Mouse (Mus musculus): ENCODE data around the gene Raet1e.
"Not testable (repeated sequence)": the region's sequence is repeated elsewhere in the genome, so short reads cannot be mapped to it uniquely, and the experiment has no call there.

Gene Raet1e

DNA sequence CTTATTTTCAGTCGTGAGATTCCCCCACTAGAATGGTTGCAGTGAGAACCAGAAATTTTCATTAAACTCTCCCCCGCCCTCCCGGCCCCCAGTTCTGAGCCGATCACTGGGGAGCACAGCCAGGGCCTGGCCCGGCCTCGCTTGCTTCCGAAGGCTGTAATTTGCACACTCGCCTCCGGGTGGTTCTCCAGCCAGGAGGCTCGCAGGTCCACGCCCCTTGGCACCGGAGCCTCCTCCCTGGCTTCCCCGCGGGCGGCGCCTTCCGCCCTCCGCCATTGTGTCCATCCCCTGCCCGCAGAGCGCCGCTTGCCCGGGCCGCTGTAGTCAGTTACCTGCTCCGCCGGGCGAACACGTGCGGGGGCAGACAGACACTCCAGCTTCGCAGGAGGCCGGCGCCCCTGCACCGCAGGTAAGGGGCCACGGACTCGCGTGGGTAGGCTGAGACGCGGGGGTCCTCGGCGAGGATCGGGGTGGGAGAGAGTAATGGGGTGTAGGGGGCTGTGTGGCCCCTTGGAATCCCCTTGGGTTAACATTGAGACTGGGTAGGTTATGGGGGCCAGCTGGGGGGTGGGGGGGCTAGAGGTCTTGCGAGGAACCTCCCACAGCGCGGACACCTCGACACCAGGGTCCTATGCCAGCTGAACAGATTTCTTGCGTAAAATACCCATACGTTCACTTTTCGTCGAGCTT, at the start of gene Raet1e, which contains the start of gene H60b:
Gene Raet1e, plus strand, starts transcription at position 260 of the 690 bp plus-strand sequence.
Gene H60b, plus strand, starts transcription at position 277 of the 690 bp plus-strand sequence.
- DNase-seq (ENCODE audit: low read depth, low spot score): not testable (repeated sequence)

DNA sequence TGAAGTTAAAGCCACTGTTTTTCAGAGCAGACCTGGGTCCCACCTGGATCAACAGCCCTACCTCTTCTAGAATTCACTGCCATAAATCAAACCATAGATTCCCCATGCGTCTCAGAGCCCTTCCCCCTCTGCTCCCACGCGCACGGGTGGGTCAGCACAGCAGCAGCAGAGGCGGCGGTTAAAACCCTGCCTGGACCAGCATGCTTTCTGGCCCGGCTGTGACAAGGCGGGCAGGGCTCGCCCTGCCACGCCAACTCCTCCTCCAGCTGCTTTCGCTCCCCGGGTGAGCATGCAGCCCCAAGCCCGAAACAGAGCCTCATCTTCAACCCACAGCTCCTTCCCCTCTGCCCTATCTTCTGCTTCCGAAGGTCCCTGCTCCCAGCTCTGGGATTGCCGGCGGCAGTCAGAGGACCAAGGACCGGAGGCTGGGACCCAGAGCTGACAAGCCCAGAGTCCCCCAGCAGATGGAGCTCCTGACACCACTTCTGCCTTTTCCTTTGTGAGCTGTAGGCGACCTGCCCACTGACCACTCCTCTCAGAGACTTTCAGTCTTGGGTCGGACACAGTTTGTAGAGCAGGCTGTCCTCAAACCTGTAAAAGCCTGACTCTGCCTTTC, 17.6 kb upstream of the Raet1e start:
- no peak for DNase-seq (ENCODE audit: low read depth, low spot score)

DNA sequence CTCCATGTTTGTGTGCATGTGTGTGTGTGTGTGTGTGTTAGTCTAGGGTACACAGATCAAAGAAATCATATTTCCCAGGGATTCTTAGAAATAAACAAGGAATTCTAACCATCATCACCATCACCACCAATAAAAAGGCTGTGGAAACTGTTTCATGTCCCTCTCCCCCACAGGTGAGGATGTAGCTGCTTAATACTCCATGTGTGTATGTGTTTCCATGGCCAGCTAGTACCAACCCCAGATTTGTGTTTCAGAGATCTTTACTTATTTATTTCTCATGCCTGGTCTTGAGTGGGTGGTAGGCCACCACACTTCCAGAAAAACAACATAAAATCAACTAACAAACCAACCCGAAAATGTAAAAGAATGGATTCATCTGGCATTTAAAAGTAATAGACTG, 16.2 kb upstream of the Raet1e start:
- not testable (repeated sequence) for DNase-seq (ENCODE audit: low read depth, low spot score)

DNA sequence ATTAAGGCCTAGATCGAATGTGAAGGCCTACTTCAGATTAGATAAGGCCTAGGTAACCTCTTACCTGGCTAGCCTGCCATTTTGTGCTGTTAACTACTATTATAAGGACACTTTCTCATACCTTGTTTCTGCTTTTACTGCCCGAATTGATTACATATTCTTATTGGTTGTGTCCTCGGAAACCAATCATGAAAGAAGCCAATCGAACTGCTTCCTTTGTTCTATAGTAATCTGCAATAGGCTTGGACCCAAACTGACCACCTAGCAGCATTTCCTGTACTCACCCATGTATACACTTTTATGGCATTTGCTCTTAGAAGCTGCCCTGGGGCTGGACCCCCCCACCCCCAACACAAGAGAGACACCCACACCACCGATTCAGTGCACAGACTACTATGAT, 15.4 kb upstream of the Raet1e start:
- no peak for DNase-seq (ENCODE audit: low read depth, low spot score)

DNA sequence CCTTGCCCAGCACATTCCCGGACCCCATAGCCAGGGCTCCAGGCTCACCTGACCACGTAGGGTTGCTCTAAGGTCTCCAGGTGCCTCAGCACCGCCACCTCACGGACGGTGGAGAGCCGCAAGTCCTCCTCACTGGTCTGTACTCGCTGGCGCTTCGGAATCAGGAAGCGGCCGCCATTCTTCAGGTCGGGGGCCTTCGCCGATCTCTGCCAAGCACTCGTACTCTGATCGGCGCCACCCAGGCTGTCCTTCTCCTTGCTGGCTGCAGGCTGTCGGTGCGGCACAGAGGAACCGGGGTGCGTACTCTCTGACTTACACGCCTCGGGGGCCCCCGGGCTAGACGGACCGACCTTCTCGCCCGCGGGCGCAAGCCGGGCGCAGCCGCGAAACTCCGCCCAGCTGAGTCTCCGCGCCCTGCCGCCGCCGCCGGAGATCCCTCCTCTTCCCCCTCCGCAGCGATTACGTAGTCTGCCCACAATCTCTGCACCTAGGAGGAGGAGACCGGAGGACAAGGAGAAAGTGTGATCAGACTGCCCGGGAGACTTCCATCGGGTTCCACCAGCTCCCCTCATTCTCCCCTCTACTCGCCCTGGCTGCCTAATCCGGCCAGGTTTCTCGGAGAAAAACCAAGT, 9.8 kb upstream of the Raet1e start:
- DNase-seq (ENCODE audit: low read depth, low spot score): no peak

DNA sequence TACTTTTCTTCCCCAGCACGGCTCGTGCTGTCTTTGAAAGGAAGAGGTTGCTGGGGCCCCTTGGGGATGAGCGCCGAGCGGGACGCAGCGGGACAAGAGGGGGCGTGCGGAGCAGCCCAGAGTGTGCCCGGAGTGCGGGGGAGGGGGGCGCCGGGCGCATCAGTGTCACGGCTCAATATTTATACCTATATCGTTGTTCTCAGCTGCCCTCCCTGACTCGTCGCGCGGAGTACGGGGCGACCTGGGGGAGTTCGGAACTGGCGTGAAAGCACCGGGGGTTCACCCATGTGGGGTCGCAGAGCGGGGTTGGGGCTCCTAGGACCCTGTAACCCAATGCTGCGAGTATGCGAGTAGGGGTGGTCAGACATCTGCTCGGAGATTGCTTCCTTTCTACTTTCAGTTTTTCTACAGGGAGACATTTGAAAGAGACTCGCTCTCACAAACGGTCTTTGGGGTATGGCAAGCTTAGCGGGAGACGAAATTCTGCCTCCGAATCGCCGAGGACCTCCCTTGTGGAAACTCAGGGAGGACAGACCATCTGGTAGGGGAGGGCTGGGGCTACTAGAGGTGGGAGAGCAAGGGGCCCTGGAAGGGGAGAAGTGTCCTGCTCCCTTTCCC, 9.2 kb upstream of the Raet1e start, which contains the start of gene E030030I06Rik:
Gene E030030I06Rik, minus strand, starts transcription at position 198 of the 618 bp plus-strand sequence.
- DNase-seq (ENCODE audit: low read depth, low spot score): no peak

DNA sequence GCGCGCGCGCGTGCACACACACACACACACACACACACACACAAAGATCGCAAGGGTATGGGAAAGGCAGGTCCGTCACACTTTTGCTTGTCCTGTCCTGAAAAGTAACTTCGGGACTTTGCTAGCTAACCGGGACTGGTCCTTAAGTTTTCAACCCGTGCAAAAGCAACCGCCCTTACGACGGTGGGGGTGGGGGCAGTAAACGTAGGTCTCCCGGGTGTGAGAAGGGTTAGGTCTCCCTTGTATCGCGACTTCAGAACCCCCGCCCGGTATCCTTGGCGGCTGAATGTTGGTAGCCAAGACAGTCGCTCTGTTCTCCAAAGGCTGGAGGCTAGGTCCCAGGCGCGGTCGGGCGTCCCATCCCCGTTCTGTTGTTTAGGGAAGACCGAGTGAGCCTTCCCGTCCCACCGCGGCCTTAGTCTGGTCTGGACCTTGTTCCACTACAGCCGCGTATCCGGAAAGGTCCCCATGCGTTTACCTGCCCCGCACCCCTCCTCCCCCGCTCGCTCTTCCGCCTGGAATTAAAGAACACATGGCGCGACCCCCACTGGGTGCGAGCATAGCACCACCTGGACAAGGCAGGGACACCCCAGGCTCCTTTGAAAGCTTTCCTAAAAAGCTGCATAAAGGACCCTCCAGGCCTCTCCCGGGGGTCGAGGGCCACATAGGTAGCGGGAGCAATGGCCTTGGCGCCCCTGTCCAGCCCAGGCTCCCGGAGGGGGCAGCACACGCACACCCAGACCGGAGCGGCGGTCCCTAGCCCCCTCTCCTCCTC, 8.5 kb upstream of the Raet1e start:
- no peak for DNase-seq (ENCODE audit: low read depth, low spot score)

DNA sequence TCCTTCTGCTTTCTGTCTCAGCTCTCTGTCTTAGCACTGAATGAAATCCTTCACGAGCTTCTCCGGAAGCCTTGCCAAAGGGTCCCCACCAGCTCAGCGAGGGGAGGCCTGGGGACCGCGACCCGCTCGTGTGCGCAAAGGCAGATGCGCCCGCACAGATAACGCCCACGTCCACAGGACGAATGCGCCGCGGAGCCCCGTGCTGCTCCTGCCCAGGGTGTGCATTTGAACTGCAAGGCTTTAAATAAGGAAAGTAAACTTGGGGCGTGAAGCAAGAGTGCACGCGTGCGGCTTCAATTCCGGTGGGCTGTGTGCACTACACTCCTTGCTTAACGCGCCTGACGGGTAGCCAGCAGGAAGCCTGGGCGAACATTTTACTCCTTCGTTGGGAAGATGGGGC, 7.8 kb upstream of the Raet1e start:
- no peak for DNase-seq (ENCODE audit: low read depth, low spot score)

DNA sequence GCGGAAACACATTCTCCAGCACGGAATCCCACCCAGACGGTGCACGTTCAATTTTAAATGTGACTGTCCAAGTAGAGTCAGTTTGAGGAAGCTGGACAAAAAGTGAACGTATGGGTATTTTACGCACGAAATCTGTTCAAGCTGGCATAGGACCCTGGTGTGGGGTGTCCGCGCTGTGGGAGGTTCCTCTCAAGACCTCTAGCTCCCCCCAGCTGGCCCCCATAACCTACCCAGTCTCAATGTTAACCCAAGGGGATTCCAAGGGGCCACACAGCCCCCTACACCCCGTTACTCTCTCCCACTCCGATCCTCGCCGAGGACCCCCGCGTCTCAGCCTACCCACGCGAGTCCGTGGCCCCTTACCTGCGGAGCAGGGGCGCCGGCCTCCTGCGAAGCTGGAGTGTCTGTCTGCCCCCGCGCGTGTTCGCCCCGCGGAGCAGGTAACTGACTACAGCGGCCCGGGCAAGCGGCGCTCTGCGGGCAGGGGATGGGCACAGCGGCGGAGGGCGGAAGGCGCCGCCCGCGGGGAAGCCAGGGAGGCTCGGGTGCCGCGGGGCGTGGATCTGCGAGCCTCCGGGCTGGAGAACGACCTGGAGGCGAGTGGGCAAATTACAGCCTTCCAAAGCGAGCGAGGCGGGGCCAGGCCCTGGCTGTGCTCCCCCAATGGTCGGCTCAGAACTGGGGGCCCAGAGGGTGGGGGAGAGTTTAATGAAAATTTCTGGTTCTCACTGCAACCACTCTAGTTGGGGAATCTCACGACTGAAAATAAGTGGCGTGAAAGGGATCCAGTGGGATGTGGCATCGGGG, 7.1 kb upstream of the Raet1e start:
- DNase-seq (ENCODE audit: low read depth, low spot score): not testable (repeated sequence)

DNA sequence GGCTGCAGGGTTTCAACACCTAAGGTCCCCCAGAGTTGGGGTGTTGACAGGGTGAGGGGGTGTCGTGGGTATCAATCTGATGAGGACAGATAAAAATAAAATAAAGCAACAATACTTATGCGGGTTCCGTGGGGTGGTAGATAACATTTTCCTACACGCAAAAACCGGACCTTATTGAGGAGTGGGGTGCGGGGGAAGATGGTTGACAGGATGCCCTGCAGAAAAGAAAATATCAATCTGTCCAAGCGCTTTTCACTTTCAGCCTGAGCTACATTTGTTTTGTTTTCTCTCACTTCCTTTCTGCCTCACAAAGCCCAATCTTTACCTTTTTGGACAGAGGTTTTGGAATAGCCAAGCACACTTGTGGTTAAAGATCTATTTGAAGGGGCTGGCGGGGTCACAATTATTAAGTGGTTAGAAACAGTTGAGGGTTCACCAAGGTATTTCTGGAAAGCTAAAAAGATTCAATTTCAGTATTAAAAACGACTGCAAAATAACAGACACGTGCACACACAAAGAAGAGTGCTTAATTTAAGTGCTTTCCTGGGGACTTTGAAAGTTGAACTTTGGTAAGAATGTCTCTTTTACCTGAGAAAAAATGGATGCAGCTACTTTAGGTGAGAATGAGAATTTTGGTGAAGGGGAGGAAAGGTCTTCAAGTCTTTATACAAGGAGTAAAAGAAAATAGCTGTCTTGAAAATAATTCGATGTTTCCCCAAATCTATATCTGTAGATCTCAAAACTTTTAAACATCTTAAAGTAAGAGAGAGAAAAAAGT, 6.3 kb upstream of the Raet1e start:
- not testable (repeated sequence) for DNase-seq (ENCODE audit: low read depth, low spot score)

DNA sequence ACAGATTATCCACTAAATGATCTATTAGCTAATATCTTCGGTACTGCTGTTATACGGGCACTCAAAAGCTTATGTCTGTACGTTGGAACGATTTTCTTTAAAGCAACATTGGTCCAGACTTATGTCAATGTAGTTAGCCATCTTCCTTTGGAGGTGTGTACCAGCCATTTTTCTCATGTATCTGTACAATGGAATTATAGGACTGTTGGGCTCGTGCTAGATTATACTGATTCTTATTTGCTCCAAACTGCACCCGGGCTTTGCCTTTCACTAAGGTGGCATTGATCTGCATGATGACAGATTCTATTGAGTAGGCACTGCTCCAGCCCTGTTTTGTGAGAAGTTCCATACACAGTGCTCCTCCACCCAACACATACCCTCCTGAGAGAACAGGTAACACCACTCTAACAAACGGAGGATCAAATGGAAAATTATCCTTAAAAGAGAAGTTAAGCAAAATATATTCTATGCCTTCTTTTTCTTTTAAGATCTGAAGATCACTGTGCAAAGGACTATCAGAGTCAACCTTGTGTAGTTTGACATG, 5.2 kb upstream of the Raet1e start:
- not testable (repeated sequence) for DNase-seq (ENCODE audit: low read depth, low spot score)

DNA sequence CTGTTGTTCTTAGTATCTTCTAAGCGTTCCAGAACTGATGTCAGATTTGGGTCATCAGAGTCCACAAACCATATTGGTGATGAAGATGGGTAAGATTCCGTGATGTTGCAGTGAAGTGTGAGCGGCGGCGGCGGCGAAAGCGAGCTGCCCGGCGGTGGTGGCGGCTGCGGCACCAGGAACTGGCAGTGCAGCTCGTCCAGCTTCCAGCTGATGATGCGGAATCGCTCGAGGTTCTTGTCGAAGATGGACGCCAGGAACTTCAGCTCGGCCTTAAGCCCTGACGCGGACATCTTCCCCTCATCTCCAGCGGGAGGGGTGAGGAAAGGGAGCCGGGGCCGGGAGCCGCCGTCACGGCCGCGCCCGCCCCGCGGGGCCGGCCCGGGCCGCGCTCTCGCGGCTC, 4.2 kb upstream of the Raet1e start:
- not testable (repeated sequence) for DNase-seq (ENCODE audit: low read depth, low spot score)

DNA sequence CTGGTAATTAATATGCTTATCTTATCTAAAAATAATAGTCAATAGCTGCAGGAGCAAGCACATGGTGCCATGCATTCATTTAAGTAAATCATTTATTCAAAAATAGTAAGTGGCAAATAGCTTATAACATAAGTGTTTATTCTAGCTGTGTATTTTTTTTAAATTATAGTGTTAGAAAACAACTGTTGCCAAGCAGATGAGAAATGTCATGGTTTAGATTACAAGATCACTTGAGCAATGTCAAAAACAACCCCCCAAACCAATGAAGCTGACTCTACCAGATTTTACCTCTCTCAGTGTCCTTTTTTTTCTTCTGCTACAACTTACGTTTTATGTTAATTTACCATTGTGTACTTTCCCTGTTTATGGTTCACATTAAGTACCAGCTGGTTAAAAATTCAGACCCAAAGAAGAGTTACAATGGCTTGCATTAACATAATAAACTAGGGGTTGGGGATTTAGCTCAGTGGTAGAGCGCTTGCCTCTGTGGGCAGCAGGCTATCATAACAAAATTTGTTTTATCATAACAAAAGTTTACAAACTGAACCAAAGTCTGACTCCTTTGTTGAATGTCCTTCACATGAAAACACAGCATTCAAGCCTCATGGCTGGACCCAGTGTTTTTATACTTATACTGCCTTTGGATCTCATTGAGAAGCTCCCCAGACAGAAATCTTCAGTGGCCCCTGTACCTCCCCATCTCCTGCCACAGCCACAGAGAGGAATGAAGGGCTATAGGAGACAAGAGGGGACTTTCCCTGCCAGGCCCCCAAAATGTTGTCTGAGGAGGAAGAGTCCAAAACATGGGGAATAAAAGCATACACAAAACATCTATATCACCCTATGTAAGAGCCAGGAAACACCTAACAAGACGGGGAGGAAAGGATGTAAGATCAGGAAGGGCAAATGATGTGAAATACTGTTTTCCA, 3.2 kb upstream of the Raet1e start:
- DNase-seq (ENCODE audit: low read depth, low spot score): no peak

DNA sequence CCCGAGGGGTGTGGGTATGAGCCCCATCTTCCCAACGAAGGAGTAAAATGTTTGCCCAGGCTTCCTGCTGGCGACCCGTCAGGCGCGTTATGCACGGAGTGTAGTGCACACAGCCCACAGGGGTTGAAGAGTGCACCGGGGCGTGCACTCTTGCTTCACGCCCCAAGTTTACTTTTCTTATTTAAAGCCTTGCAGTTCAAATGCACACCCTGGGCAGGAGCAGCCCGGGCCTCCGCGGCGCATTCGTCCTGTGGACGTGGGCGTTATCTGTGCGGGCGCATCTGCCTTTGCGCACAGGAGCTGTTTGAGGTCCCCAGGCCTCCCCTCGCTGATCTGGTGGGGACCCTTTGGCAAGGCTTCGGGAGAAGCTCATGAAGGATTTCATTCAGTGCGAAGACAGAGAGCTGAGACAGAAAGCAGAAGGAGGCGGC, 777 bp downstream of the Raet1e start:
- no peak for DNase-seq (ENCODE audit: low read depth, low spot score)

DNA sequence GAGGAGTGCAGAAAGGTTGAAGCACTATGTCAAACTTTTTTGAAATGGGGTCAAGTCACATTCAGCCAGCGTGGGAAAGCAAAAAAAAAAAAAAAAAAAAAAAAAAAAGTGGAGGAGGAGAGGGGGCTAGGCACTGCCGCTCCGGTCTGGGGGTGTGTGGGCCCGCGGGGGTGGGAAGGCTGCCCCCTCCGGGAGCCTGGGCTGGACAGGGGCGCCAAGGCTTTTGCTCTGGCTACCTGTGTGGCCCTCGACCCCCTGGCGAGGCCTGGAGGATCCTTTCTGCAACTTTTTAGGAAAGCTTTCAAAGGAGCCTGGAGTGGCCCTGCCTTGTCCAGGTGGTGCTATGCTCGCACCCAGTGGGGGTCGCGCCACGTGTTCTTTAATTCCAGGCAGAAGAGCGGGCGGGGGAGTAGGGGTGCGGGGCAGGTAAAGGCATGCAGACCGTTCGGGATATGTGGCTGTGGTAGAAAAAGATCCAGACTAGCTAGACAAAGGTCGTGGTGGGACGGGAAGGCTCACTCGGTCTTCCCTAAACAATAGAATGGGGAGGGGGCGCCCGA, 1.3 kb downstream of the Raet1e start:
- DNase-seq (ENCODE audit: low read depth, low spot score): no peak

DNA sequence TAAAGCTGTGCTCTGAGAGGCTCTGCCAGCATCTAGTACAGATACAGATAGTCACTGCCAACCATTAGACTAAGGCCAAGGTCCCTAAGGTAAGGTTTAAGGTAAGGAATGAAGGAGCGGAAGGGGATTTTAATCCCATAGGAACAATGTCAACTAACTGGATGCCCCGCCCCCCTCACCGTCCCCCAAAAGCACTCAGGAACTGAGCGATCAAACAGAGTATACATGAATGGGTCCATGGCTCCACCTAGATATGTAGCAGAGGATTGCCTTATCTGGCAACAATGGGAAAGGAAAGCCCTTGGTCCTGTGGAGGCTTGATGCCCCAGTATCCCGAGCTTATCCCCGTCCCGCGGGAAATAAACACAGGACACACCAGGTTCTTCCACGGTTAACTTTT, 4.9 kb downstream of the Raet1e start:
- not testable (repeated sequence) for DNase-seq (ENCODE audit: low read depth, low spot score)

DNA sequence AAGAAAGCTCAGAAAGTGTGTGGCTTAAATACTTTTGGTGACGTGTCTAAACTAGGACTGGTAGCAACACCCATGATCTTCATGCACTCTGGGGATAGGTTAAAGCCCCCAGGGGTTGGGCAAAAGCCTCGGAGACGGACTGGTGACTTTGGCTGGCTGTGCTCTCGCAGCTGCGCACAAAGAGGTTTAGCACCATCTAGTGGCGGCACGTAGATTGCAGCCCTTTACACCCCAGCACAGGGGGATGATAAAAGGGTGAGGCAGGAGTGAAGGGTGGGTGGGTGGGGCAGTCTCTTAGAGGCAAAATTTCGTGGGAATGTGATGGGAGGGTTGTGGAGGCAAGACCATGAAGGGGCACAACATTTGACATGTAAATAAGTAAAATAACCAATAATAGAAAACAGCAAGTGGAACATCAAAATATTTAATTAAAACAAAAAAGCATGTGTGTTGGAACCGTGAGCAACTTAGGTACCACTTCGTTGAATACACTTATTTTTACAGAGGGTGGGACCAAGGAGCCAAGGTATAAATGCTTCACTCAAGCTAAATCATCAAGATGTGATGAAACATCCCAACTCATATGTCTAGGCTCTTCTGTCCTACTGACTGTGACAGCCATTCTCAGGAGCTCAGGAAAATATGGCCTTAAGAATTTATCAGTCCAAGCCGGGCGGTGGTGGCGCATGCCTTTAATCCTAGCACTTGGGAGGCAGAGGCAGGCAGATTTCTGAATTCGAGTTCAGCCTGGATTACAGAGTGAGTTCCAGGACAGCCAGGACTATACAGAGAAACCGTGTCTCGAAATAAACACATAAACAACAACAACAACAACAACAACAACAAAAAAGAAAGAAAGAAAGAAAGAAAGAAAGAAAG, 5.6 kb downstream of the Raet1e start:
- DNase-seq (ENCODE audit: low read depth, low spot score): not testable (repeated sequence)
